10 mouse cellular contexts compared by ENCODE assay signal in genomic region chr17:3349939-3350338, GRCm38 (mm10). TPM values are rescaled to one million over a fixed set of nuclear protein-coding genes. Genes with fewer than 3 reads are reported as not detected.
A peak's percentile ranks its signal among the peaks of the same experiment; 100 is the strongest.
DNase-seq lines count a peak whose midpoint lies in the region; ATAC-seq lines count a peak whose summit lies in the region.
"Had no signal": no experiment of that assay in that cellular context is flagged by ENCODE, and none has a peak within 500 bp of the region (broad histone marks: within the 10 kb centered on the region; RNA-seq: fewer than 3 reads in every experiment).

No protein-coding gene starts in this region.

- H3K4me3 ChIP-seq in heart, embryonic 14.5 days (ENCODE audit: control insufficient read depth in 1 of 2, insufficient read depth in 1 of 2, low read depth in 1 of 2, low read length in 2 of 2): no peak overlapping the region
- H3K4me3 ChIP-seq: lung, embryonic 15.5 days had no signal

- ATAC-seq in heart, embryonic 14.5 days (ENCODE audit: insufficient number of reproducible peaks, insufficient read depth, low FRiP score, low read depth): no peak

- H3K4me2 ChIP-seq in heart, embryonic 14.5 days (ENCODE audit: low read length): peak overlapping the region; percentile 19
- H3K4me2 ChIP-seq: hindbrain, embryonic 14.5 days; lung, embryonic 15.5 days had no signal

- H3K27ac ChIP-seq in heart, embryonic 14.5 days (replicated peaks in 1 of 2; ENCODE audit: control insufficient read depth in 1 of 2, insufficient read depth in 1 of 2, low read depth in 2 of 2, low read length in 2 of 2): no peak overlapping the region
- H3K27ac ChIP-seq: hindbrain, embryonic 14.5 days; lung, embryonic 15.5 days had no signal

- peak; percentile 86 for DNase-seq in 3134 (ENCODE audit: extremely low read depth, insufficient read length, low spot score)
- peak; percentile 99 for DNase-seq in 3T3-L1 (ENCODE audit: low read depth, low spot score)
- peak; percentile 84 for DNase-seq in adrenal gland, postnatal 14 days
- no peak for DNase-seq in kidney, postnatal 10 days
- DNase-seq in right cerebral cortex, postnatal 25 days: no peak
- no peak for DNase-seq in left cerebral cortex, postnatal 36 days (ENCODE audit: low spot score in 2 of 2)
- DNase-seq: layer of hippocampus, postnatal 36 days had no signal

- H3K9ac ChIP-seq in heart, embryonic 14.5 days (ENCODE audit: low read length): no peak overlapping the region
- H3K9ac ChIP-seq: hindbrain, embryonic 14.5 days; lung, embryonic 15.5 days had no signal

- no peaks in the 10 kb centered on the region for H3K27me3 ChIP-seq in heart, embryonic 14.5 days (ENCODE audit: control insufficient read depth, insufficient read depth, low read length)
- H3K27me3 ChIP-seq: lung, embryonic 15.5 days had no signal

- no peaks in the 10 kb centered on the region for H3K36me3 ChIP-seq in heart, embryonic 14.5 days (ENCODE audit: control insufficient read depth, insufficient read depth, low read length)
- H3K36me3 ChIP-seq: lung, embryonic 15.5 days had no signal

- 32% methylated on average over 12 of the region's 12 CpGs for WGBS in heart, embryonic 14.5 days

- peaks cover 0 to 6% of the 10 kb centered on the region in 2 experiments; a peak in 2 of 4 replicates for H3K4me1 ChIP-seq in heart, embryonic 14.5 days (ENCODE audit: control insufficient read depth in 2 of 2, insufficient read depth in 2 of 2, low read length in 2 of 2)
- H3K4me1 ChIP-seq: lung, embryonic 15.5 days had no signal

- no peaks in the 10 kb centered on the region for H3K9me3 ChIP-seq in heart, embryonic 14.5 days (ENCODE audit: control insufficient read depth, low read length)
- H3K9me3 ChIP-seq: lung, embryonic 15.5 days had no signal

- intact Hi-C loops in left cerebral cortex, postnatal 36 days (cut with DNase I): no loop called here

RNA-seq across cellular contexts. Expression of gene Tiam2, which starts 23.6 kb away (rescaled TPM):
- total RNA-seq in adrenal gland, postnatal 14 days (2021): 14.6 and 18.6 TPM in 2 replicates
- polyA plus RNA-seq in heart, embryonic 14.5 days (2014; fragmentation: Nextera tagmentation; extraction: Ambion mirVana): 3.7 and 3.9 TPM in 2 replicates
- 10 to 100 TPM; 91.2 to 95.7 TPM for total RNA-seq in left cerebral cortex, postnatal 36 days (2021)

Comparison
In these comparisons a context has a peak if more than half of its experiments do, and no peak if none do; other contexts are left out.
1. DNase-seq: peak in 3134 (single experiment), 3T3-L1 (single experiment) and adrenal gland, postnatal 14 days (single experiment); none in kidney, postnatal 10 days (single experiment), right cerebral cortex, postnatal 25 days (single experiment) and left cerebral cortex, postnatal 36 days (0 of 2).